Mouse (Mus musculus) spleen, adult 2 months (tissue): ENCODE data around the gene Pde9a.

Experiments
- CTCF ChIP-seq: fragments of 200-500 bp; IDR thresholded peaks from 2 replicates; pipeline ENCODE4 v1.5.1; 2011; ENCODE audit warnings: mild to moderate bottlenecking, inconsistent platforms; ENCODE audit not compliant: insufficient read depth, insufficient read length, insufficient replicate concordance; ENCODE audit errors: extremely low read depth
- POLR2A ChIP-seq: fragments of 200-500 bp; IDR thresholded peaks from 2 replicates; pipeline ENCODE4 v1.6.1; 2011; ENCODE audit warnings: low read depth, low read length, inconsistent platforms

DNA sequence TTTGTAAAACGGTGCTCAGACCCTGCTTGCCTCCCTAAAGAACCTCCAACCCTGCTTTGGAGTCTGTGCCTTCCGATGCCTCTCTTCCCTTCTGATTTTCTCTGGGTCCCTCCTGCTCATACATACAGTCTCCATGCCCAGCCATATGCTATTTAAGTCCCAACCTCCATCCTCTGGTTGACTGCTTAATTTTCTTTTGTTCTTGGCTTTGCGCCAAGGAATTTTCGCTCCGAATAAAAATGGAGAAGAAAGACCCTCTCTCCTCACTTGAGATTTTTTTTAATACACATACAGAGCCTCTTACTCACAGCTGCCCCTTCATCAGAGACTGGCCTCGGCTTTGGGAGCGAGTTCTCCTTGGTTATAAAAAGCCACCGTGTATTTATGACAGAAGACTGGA, 16.7 kb downstream of the Pde9a start:
- TF ChIP-seq CTCF (no peak), POLR2A (no peak)
